8 mouse cellular contexts compared by ENCODE assay signal in genomic region chr4:138250088-138250960, GRCm38 (mm10). TPM values are rescaled to one million over a fixed set of nuclear protein-coding genes. Genes with fewer than 3 reads are reported as not detected.
A peak's percentile ranks its signal among the peaks of the same experiment; 100 is the strongest.
DNase-seq lines count a peak whose midpoint lies in the region; ATAC-seq lines count a peak whose summit lies in the region.

Gene Sh2d5 (plus strand): TSS chr4:138250403.
Gene Kif17 (plus strand): TSS chr4:138250435.

- peak; percentile 65 for ATAC-seq in frontal cortex, adult (ENCODE audit: low TSS enrichment)
- ATAC-seq in hindbrain, embryonic 12.5 days (ENCODE audit: low FRiP score): peak; percentile 89

- peak within 1 kb of the TSS; percentile 18 for H3K27ac ChIP-seq in hindbrain, embryonic 12.5 days

- H3K9ac ChIP-seq in hindbrain, embryonic 12.5 days: peak within 1 kb of the TSS; percentile 67

- under 1% methylated on average over 62 of the region's 74 CpGs for WGBS in hindbrain, embryonic 12.5 days

- DNase-seq in T-cell, adult 2 months (ENCODE audit: low spot score): peak; percentile 67
- peak; percentile 94 for DNase-seq in cerebellum, adult 9-10 months
- peak; percentile 86 to 87 for DNase-seq in layer of hippocampus, postnatal 36 days
- peak; percentile 65 for DNase-seq in lung, postnatal 14 days
- DNase-seq in right cerebral cortex, adult 18-20 months: peak; percentile 96
- DNase-seq in urinary bladder, adult 2 months (ENCODE audit: low spot score): peak; percentile 44

- peaks cover 60% of the 10 kb centered on the region for H3K27me3 ChIP-seq in hindbrain, embryonic 12.5 days

- peak within 1 kb of the TSS; percentile 58 for H3K4me3 ChIP-seq in hindbrain, embryonic 12.5 days

- H3K36me3 ChIP-seq in hindbrain, embryonic 12.5 days: peaks cover 21% of the 10 kb centered on the region

- peak within 1 kb of the TSS; percentile 95 for H3K4me2 ChIP-seq in hindbrain, embryonic 12.5 days (replicated peaks)

- peaks cover 38% of the 10 kb centered on the region for H3K4me1 ChIP-seq in hindbrain, embryonic 12.5 days

- H3K9me3 ChIP-seq in hindbrain, embryonic 12.5 days (replicated peaks): no peaks in the 10 kb centered on the region

RNA-seq across cellular contexts. Expression of gene Sh2d5, which starts in this region (rescaled TPM):
- 5.3 and 5.4 TPM in 2 replicates for polyA plus RNA-seq in hindbrain, embryonic 12.5 days (2016; fragmentation: Nextera tagmentation; extraction: Ambion mirVana)
- 10 to 100 TPM; 45.3 to 51.4 TPM for total RNA-seq in layer of hippocampus, postnatal 36 days (2021)
- 0.51 and 0.52 TPM in 2 replicates for polyA plus RNA-seq in urinary bladder, adult 2 months (2012; rRNA removed)

RNA-seq across cellular contexts. Expression of gene Kif17, which starts in this region (rescaled TPM):
- 1.4 and 1.5 TPM in 2 replicates for polyA plus RNA-seq in hindbrain, embryonic 12.5 days (2016; fragmentation: Nextera tagmentation; extraction: Ambion mirVana)
- total RNA-seq in layer of hippocampus, postnatal 36 days (2021): 10 to 100 TPM; 17.8 to 18.3 TPM
- polyA plus RNA-seq in urinary bladder, adult 2 months (2012; rRNA removed): 0.52 and 0.72 TPM in 2 replicates

Comparison
In these comparisons a context has a peak if more than half of its experiments do, and no peak if none do; other contexts are left out.
1. Peak in every context shown above with its lines: DNase-seq, ATAC-seq, H3K4me3 ChIP-seq and H3K27ac ChIP-seq.
2. Peak in DNase-seq in urinary bladder, adult 2 months; RNA of the genes that start here not detected or under 1 TPM.
3. DNase-seq: peak in every context shown above with its lines; median percentile 96 in right cerebral cortex, adult 18-20 months; 94 in cerebellum, adult 9-10 months; 86 in layer of hippocampus, postnatal 36 days; 67 in T-cell, adult 2 months; 65 in lung, postnatal 14 days; 44 in urinary bladder, adult 2 months.